Mouse (Mus musculus) gastrocnemius, postnatal 4 days (tissue): Measurements from ENCODE around the gene Hipk2. TPM values are rescaled to one million over a fixed set of nuclear protein-coding genes. Genes with fewer than 3 reads are reported as not detected.

Experiments used
- DNase-seq, 2 experiments: peaks; one replicate each; pipeline ENCODE4 v3.0.0; 2021 to 2022; ENCODE audit warnings: low spot score in 2 of 2, mixed read lengths in 2 of 2
- total RNA-seq, 2 experiments: library from RNA; stranded (reverse); gene quantifications; 2 replicates each; pipeline ENCODE4 v1.2.3; 2021

Gene Hipk2
- total RNA-seq, 2 experiments from 2014 or later: 37.0 to 37.7 TPM

DNA sequence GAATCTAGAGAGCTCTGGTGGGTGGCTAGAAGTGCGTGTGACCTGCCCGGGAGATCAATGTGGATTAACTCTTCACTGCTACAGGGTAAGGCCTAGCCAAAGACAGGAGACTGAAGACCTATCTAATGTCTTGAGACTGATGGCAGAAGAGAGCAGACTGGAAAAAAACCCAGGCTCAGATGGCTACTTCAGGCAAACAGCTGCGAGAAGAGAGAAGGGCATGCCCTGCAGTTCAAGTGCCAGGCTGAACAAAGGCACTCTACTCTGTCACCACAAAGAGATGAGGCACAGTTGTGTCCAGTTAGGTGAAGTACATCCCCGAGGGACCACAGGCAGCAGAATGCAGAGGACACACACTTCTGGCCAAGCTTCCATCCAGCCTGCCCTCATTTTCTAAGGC, 37.9 kb downstream of the Hipk2 start:
- DNase-seq: no peak

DNA sequence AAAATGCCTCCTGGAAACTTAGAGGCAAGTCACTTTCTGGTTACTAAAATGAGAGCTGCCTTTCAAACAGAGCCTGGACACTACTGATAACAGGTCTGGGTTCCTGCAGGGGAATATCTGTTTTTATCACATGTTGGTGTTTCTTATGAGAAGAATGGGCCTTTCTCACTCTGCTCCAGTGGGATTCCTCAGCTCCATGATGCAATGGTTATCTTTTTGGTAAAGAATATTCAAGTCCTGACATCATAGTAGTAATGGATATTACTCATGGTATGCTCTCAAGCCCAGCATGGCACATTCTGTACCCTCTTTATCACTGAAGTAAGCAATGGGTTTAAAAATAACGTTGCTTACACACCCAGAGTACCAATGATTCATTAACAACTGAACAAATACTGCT, 40.7 kb downstream of the Hipk2 start:
- DNase-seq: no peak

GRCm38 (mm10) chr6:38834727-38835126, 41.2 kb downstream of the Hipk2 start:
- no peak for DNase-seq

GRCm38 (mm10) chr6:38833721-38834120, 42.2 kb downstream of the Hipk2 start:
- no peak for DNase-seq

DNA sequence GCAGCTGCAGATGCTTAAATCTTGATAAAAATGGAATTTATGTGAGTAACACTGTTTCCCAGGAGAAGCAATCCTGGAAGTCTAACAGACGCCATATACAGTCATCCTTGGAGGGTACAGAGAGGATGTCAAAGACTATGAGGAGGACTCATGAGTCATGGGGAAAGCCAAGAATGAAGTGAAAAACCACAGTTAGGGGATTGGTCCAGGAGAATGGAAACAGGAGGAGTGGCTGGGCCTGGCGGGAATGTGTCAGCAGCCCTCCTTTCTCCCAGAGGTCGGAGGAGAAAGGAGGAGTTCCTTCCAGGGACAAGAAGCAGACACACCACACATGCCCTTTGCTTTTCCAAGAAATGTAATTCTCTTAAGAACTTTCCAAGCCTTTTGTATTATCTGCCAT, 46.5 kb downstream of the Hipk2 start:
- no peak for DNase-seq

DNA sequence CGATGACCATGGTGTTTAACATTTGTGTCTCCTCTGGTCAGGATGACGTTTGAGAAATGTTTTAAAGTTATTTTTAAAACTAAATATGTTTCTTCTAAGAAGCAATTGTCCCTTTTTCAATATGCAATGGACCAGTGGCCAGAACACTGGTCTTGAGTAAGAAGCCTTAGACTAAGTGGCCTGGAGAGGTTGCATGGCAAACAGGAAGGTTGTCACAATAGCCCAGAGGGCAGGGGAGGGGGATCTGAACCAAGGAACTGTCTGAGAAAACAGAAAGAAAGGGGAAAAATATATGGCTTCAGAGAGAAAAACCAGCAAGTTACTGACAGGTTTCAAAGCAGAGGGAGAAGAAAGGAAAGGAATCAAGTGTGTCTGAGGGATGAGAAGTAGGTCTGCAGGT, 47.8 kb downstream of the Hipk2 start:
- no peak for DNase-seq

DNA sequence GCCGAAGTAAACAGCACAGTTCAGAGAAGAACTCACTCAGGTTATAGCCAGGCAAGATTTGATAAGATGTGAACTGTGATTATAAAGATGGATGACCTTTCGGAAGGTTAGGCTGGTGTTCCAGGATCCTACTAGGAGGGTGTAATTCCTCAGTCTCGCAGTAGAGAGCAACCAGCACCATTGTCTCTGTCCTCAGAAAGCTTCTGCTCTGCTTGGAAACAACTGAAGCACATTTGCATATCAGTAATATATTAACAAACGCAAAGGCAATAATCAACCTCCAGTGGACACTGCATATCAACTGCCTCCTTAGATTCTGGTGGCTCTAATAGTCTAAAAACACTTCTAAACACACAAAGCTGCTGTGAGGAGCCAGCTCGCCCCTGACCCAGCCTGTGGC, 48.5 kb downstream of the Hipk2 start:
- DNase-seq: no peak

GRCm38 (mm10) chr6:38826857-38827256, 49.1 kb downstream of the Hipk2 start:
- no peak for DNase-seq

- no peak for DNase-seq
Measured at GRCm38 (mm10) chr6:38825886-38826285, 50.1 kb downstream of the Hipk2 start.

DNA sequence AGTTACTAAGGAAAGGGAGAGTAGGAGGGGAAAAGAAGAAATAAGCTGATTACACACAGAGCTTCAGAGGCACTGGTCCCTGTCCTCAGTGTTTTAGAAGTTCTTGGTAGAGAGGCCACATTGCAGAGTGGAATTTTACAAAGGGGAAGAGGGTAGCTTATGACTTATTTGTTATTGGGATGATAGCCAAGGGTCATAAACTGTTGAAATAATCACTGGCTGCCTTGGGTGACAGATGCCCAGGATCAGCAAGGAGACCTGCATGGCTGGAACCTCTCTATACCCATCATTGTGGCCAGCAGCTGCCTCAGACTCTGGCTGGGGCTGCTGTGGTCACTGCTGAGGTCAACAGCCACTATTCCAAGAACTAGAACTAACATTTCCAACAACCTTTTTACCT, 52.1 kb downstream of the Hipk2 start:
- DNase-seq: no peak

GRCm38 (mm10) chr6:38823164-38823563, 52.8 kb downstream of the Hipk2 start:
- no peak for DNase-seq

DNA sequence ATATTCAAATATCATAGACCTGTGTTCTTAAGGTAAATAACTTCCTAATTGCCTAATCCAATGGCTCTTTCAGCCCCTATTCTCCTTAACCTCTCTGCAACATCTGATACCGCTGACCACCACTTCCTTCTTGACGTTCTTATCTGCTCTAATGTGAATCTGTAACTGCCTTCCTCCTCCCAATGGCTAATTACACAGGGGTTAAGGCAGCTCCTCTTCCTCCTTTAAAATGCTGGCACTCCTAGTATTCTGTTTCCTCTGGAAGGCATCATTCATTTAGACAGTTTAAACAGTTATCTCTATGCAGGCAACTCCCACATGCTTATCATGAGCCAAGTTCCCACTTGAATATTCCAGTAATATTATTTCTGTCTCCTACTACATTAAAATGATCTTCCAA, 54.3 kb downstream of the Hipk2 start:
- DNase-seq: no peak

DNA sequence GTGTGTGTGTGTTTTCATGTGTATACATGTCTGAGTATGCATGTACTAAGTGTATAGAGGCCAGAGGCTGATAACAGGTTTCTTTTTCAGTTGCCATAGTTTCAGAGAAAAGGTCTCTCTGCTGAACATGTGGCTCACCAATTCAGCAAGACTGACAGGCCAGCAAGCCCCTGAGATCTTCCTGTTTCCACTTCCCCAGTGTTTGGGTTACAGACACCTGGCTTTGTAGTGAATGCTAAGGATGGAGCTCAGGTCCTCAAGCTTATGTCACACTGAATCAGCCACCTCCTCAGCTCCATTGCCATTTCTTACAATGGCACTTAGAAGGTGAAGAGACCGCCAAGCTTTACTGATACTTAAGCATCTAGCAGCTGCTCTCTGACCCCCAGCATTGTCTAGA, 55.1 kb downstream of the Hipk2 start:
- DNase-seq: no peak

DNA sequence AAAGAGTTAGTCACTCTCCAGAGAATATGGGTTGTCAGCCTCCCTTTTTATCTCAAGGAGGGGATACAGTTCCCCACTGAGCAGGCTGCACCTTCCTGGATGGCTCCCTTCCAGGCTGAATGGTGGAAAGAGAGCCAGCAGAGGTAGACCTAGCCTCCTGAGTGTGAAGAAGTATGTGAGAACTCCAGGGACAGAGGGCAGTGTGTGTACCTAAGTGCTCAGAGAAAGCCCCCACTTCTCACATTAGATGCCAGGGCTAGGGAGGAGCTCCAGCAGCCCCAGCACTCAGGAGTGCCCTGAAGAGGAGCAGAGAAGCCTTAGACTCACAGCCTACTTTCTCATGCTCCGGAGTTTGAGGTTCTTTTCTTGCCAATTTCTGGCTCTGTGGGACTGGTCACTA, 59.7 kb downstream of the Hipk2 start:
- DNase-seq: no peak

DNA sequence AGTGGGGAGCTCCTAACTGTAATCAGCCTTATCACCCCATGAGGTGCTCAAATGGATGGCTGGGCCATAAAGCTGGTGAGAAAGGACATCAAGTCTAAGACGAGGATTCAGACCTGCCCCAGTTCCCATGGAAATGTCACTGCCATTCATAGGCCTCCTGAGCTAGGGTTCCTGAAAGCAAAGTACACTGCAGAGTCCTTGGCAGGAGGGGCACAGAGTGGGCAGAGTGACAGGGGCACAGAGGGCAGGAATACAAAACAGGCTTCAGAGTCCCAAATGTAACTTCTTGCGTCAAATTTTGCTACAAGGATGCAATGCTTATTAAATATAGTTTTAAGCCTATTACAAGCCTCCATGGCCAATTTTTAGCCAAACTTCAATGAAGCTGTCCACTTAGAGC, 60.4 kb downstream of the Hipk2 start:
- DNase-seq: no peak

- DNase-seq: no peak
Measured at GRCm38 (mm10) chr6:38814690-38815089, 61.3 kb downstream of the Hipk2 start.

DNA sequence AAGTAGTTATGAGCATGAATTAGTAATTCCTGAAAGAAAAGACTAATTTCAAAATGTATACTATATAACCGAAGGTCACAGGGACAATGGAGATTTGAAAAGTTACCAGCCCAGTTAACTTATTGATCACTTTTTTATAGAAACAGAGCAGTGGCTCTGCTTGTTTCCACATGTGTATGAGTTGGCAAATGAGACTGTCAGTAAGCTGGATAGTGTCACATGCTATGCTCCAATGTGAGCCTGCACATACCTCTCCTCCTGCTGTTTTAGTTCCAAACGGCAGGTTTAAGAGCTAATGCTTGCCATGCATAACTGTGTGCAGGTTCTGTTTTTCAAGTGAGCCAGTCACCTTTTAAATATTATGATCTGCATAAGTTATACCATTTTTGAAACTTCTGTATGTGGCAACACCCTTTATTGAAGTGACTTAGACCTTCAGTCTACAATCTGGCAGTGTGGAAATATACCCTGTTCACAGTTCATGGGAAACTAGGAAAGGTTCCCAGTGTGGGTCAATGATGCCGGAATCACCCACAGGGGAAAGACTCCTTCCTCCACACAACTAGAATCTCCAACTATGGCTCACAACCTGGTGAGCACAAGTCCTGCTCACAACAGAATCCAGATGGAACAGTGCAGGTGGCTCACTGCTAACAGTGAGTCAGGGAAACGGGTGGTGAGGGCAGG, 64.4 kb downstream of the Hipk2 start:
- DNase-seq: no peak

GRCm38 (mm10) chr6:38810121-38810475, 65.9 kb downstream of the Hipk2 start:
- no peak for DNase-seq

DNA sequence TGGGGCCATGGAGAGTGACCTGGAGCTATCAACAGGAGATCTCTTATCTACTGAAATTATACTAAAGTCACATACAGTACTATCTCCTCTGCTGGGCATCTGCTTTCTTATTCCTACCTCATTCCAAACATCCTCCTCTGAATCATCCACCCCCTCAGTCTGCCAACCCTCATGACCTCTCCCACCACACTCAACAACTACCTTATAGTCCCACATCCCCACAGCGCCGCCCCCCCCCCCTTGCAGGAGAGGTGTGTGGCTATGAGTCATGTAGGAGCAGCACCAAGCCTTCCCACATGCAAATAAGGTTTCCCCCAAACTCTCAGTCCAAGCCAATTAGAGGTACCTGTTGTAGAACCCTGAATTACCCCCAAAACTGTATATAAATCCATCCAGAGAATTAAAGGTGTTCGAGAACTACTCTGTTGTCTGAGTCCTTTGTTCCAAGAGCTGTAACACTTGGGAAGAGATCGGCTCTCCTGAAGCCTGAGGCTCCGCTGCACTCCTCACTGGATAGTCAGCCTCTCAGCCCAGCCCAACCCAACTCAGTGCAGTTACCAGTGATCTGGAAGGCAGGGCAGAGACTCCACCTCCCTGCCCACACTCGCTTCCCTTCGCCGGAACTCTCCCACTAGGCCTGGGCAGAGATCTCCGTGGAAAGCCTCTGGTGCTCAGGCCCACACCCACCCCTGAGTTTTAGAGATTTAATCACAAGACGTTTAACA, 66.4 kb downstream of the Hipk2 start:
- DNase-seq: no peak

- DNase-seq: no peak
Measured at GRCm38 (mm10) chr6:38808317-38808716, 67.6 kb downstream of the Hipk2 start.

- no peak for DNase-seq
Measured at GRCm38 (mm10) chr6:38806963-38807445, 69.0 kb downstream of the Hipk2 start.

DNA sequence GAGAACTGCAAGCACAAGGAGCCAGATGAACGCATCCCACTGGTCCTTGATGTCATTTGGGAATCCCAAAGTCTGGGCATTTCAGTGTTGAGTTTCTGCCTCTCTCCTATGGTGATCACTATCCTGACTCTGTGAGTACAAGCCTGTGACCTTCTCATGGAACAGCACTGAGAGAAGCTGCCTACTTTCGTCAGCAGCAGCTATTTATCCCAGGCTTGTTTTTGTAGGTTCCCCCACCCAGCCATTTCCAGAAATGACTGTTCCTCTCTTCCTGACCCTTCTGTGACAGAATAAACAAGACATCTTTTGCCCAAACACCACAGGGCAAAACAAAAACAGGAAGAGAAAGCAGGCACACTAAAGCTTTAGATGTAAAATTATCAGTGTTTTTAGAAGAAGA, 70.4 kb downstream of the Hipk2 start:
- DNase-seq: no peak

GRCm38 (mm10) chr6:38801252-38801651, 74.7 kb downstream of the Hipk2 start:
- no peak for DNase-seq
